Mouse (Mus musculus) limb, embryonic 14.5 days (tissue): ENCODE measurements around the gene Wdtc1. TPM values are rescaled to one million over a fixed set of nuclear protein-coding genes. Genes with fewer than 3 reads are reported as not detected.

Source experiments
- ATAC-seq: fragments of 200-750 bp; cut with Nextera tagmentation; 2 replicates; pipeline ENCODE4 v1.8.0; 2017; ENCODE audit warnings: low read depth, moderate number of reproducible peaks, moderate TSS enrichment; ENCODE audit not compliant: low FRiP score
- DNase-seq: peaks from one replicate; pipeline ENCODE4 v3.0.0-alpha.2; 2015; ENCODE audit warnings: low spot score
- H3K27ac ChIP-seq: fragments of 300-500 bp; sonication (generic); replicated peaks from 2 replicates; pipeline ENCODE4 v1.5.1; 2014; ENCODE audit warnings: low read depth, mild to moderate bottlenecking, low read length, moderate library complexity, mixed read lengths
- H3K27me3 ChIP-seq: fragments of 300-500 bp; sonication (generic); 2 replicates; pipeline ENCODE4 v1.6.1; 2014; ENCODE audit warnings: low read length, mixed read lengths; ENCODE audit not compliant: control insufficient read depth, insufficient read depth
- H3K36me3 ChIP-seq: fragments of 300-500 bp; sonication (generic); 2 replicates; pipeline ENCODE4 v1.6.1; 2014; ENCODE audit warnings: mild to moderate bottlenecking, low read length, moderate library complexity, mixed read lengths; ENCODE audit not compliant: control insufficient read depth, insufficient read depth
- H3K4me1 ChIP-seq: fragments of 300-500 bp; sonication (generic); 2 replicates; pipeline ENCODE4 v1.6.1; 2014; ENCODE audit warnings: antibody characterized with exemption, low read length, mixed read lengths; ENCODE audit not compliant: control insufficient read depth, insufficient read depth
- H3K4me2 ChIP-seq: fragments of 300-500 bp; sonication (generic); replicated peaks from 2 replicates; pipeline ENCODE4 v1.6.1; 2014; ENCODE audit warnings: low read depth, mild to moderate bottlenecking, low read length, moderate library complexity; ENCODE audit not compliant: severe bottlenecking
- H3K4me3 ChIP-seq: fragments of 300-500 bp; sonication (generic); replicated peaks from 2 replicates; pipeline ENCODE4 v1.5.1; 2014; ENCODE audit warnings: low read length
- H3K9ac ChIP-seq: fragments of 300-500 bp; sonication (generic); 2 replicates; pipeline ENCODE4 v1.6.1; 2014; ENCODE audit warnings: mild to moderate bottlenecking, low read depth, low read length, moderate library complexity; ENCODE audit not compliant: severe bottlenecking
- H3K9me3 ChIP-seq: fragments of 300-500 bp; sonication (generic); 2 replicates; pipeline ENCODE4 v1.6.1; 2016; ENCODE audit warnings: low read length; ENCODE audit not compliant: control insufficient read depth
- POLR2A ChIP-seq: fragments of 200-500 bp; IDR thresholded peaks from 2 replicates; pipeline ENCODE4 v1.8.0; 2012; ENCODE audit warnings: inconsistent platforms, mild to moderate bottlenecking, moderate library complexity, borderline replicate concordance; ENCODE audit not compliant: insufficient read depth, insufficient read length; ENCODE audit errors: extremely low read depth
- WGBS: fragments of 180-500 bp; shearing (Covaris S2); extraction: QIAGEN DNeasy Blood & Tissue Kit; methylation state at CpG from one replicate; pipeline ENCODE4 v1.1.7; 2014; 5-methylcytosine and 5-hydroxymethylcytosine counted together
- polyA plus RNA-seq, 2 experiments: library from polyadenylated mRNA; depleted of rRNA in 1 of 2; stranded (reverse) in 1 of 2; unstranded in 1 of 2; fragments of >200 nt; fragmentation: Nextera tagmentation in 1 of 2; extraction: Ambion mirVana in 1 of 2; gene quantifications; 2 replicates each; pipeline versions ENCODE4 v1.2.1 to v1.2.3; 2012 to 2014

Gene Wdtc1
- polyA plus RNA-seq, 2 experiments: 17.6 to 27.8 TPM

DNA sequence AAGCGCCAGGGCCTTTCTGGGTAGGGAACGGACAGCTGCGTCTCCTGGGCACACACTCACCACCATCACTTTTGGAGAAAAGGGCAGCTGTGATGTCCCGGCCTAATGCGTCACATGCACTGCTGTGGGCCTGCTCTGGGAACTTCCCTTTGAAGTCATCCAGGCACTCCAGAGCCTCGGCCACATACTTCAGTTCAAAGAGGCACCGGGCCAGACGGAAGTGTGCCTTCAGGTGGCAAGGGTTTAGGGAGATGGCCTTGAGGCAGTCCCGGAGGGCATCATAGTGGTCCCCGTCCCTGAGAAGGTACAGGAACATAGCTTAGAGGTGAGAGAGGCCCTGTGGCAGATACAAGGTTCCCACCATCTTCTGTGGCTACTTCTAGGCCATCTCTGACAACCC lies 55.9 kb downstream of the Wdtc1 start:
- peaks cover 77% of the 10 kb centered on the region for H3K36me3 ChIP-seq
- no peak overlapping the region for H3K27ac ChIP-seq
- no peak for TF ChIP-seq POLR2A
- no peak overlapping the region for H3K4me3 ChIP-seq
- peaks cover 16% of the 10 kb centered on the region for H3K4me1 ChIP-seq
- H3K9ac ChIP-seq: no peak overlapping the region
- WGBS: 50% methylated on average over 10 of the region's 10 CpGs
- no peak for ATAC-seq
- no peaks in the 10 kb centered on the region for H3K9me3 ChIP-seq
- DNase-seq: no peak
- no peaks in the 10 kb centered on the region for H3K27me3 ChIP-seq
- no peak overlapping the region for H3K4me2 ChIP-seq

DNA sequence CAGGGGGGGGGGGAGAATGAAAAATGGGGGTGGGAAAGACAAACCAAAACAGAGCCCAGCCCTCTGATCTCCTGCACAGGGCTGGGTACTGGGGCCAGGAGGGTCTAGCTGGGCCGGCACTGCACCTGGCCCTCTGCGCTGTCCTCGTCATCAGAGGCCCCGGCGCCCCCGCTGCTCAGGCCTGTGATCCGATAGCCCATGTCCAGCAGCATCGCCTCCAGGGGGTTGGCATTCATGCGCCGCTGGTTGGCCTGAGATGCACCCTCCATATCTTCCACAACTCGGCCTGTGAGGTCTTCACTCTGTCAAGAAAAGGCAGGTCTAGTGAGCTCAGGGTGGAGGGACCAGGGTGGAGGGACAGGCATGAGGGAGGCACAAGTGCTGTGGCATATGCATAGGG lies 59.2 kb downstream of the Wdtc1 start:
- Histone ChIP-seq H3K4me3 (no peak overlapping the region), H3K9me3 (no peaks in the 10 kb centered on the region), H3K36me3 (peaks cover 49% of the 10 kb centered on the region), H3K27me3 (no peaks in the 10 kb centered on the region), H3K27ac (no peak overlapping the region), H3K4me2 (no peak overlapping the region), H3K4me1 (peaks cover 16% of the 10 kb centered on the region), H3K9ac (no peak overlapping the region)
- 42% methylated on average over 11 of the region's 11 CpGs for WGBS
- no peak for TF ChIP-seq POLR2A
- ATAC-seq: no peak
- DNase-seq: no peak

DNA sequence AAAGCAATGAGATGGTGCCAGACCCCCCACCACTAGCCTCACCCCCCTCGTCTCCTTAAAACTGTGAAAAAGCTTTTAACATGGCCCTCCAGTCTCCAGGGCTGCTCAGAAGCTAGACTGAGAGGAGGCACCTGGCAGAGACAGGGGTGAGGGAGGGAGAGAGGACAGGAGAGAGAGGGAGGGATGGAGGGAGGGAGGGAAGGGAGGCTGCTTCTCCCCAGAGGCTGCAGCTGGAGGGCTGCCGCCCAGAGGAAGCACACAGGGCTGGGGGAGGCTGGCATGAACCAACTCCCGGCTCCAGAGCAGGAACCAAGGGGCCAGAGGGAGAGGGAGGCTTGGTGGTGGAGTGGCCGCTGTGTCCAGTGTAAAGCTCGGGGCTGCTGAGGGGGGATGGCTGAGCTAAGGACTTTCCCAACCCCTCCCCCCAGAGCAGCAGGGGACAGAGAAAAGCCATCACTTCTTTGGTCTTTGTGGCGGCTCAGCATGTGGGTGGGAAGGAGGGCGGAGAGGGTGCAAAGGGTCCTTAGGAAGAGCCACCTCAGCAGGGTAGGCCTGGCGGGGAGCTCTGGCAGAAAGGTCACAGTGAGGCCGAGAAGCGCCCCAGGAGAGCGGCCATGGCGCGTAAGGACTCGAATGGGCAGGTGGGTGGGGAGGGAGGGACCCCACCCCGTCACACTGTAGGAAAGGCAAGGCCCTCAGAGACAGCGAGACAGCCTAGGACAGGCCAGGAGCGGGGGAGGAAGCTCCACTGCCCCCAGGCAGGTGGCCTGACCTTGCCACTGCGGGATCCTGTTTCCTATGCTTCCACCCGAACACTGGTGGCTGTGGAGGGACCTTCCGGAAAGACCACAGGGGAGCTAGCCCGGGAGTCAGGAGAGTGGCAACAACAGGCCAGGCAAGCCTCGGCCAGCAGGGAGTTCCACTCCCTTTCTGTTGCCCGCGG lies 60.1 kb downstream of the Wdtc1 start:
- no peak overlapping the region for H3K4me2 ChIP-seq
- H3K4me1 ChIP-seq: peaks cover 16% of the 10 kb centered on the region
- H3K9me3 ChIP-seq: no peaks in the 10 kb centered on the region
- 0 out of 2 replicates have a peak overlapping the region, but pooled peaks have one; percentile 12 for H3K9ac ChIP-seq
- H3K36me3 ChIP-seq: peaks cover 49% of the 10 kb centered on the region
- DNase-seq (no peak), ATAC-seq (no peak)
- 0 out of 2 replicates have a peak overlapping the region, but pooled peaks have one; percentile 14 for H3K27ac ChIP-seq
- H3K4me3 ChIP-seq: no peak overlapping the region
- WGBS: 21% methylated on average over 24 of the region's 24 CpGs
- no peak for TF ChIP-seq POLR2A
- no peaks in the 10 kb centered on the region for H3K27me3 ChIP-seq

DNA sequence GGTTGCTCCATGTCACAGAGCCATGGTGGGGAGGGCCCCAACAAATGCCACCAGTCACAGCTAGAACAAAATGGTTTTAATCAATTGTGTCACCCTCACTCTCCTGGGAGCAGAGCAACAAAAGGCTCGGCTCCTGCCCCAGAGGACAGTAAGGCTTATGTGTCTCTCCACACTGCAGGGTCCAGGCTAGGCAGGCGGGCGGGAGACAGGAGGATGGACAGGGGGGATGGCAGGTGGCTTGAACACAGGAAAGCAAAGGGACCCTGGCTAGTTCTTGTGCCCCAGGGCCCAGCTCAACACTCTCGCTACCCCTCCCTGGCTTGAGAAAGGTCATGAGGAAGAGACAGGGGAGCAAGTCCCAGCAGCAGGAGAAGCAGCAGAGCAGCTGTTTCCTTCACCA lies 60.9 kb downstream of the Wdtc1 start:
- no peak overlapping the region for H3K27ac ChIP-seq
- H3K9ac ChIP-seq: no peak overlapping the region
- 66% methylated on average over 4 of the region's 4 CpGs for WGBS

DNA sequence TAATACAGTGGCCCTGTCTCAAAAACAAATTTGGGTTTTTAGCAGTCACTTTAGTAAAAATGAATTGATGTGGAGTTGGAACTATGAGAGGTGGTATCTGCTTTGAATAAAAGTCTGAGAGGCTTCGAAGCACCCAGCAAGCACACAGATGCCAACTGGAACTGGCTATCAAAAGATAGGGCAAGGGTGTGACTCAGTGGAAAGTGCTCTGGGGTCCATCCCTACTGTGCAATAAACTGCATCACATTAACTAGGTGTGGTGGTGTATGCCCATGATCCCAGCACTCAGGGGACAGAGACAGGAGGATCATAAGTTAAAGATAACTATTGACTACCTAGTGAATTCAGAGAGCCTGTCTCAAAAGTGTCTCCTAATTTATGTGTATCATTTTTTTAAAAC lies 62.0 kb downstream of the Wdtc1 start:
- DNase-seq (no peak), ATAC-seq (no peak)
- H3K27ac ChIP-seq: no peak overlapping the region
- 100% methylated on average over 1 of the region's 1 CpGs for WGBS
- peaks cover 9% of the 10 kb centered on the region for H3K4me1 ChIP-seq
- no peak overlapping the region for H3K9ac ChIP-seq
- H3K36me3 ChIP-seq: peaks cover 37% of the 10 kb centered on the region
- no peaks in the 10 kb centered on the region for H3K27me3 ChIP-seq
- no peak for TF ChIP-seq POLR2A
- H3K4me3 ChIP-seq: no peak overlapping the region
- H3K9me3 ChIP-seq: no peaks in the 10 kb centered on the region
- H3K4me2 ChIP-seq: no peak overlapping the region

More for the DNA sequence above, 60.9 kb downstream of the Wdtc1 start:
- Histone ChIP-seq H3K9me3 (no peaks in the 10 kb centered on the region), H3K4me2 (no peak overlapping the region), H3K4me3 (no peak overlapping the region), H3K4me1 (peaks cover 11% of the 10 kb centered on the region), H3K36me3 (peaks cover 48% of the 10 kb centered on the region), H3K27me3 (no peaks in the 10 kb centered on the region)
- ATAC-seq (no peak), DNase-seq (no peak)
- no peak for TF ChIP-seq POLR2A
